Mouse (Mus musculus) left cerebral cortex, adult 9 months (tissue): Measurements from ENCODE around the gene Pnpla3.

Source experiments
- DNase-seq, 2 experiments: peaks; one replicate each; pipeline ENCODE4 v3.0.0; 2022; ENCODE audit warnings: low spot score in 2 of 2

The Pnpla3 gene

DNA sequence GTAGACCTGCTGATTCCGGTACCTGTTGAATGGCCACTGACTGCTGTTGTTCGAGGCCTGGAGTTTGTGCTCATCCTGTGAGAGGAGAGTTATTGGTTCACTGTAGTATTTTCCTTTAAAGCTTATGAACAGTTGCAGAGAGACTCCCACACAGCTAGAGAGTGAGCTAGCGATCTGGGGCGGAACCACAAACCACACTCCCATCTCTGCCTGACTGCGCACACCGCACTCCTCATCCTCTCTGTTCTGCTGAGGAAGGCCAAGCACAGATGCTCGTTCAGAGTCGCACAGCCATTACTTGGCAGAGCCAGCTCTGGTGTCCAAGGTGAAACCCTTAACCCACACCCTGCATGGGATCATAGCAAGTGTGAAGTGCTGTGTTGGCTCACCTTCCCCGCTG is 11.1 kb downstream of the Pnpla3 start:
- DNase-seq: no peak

DNA sequence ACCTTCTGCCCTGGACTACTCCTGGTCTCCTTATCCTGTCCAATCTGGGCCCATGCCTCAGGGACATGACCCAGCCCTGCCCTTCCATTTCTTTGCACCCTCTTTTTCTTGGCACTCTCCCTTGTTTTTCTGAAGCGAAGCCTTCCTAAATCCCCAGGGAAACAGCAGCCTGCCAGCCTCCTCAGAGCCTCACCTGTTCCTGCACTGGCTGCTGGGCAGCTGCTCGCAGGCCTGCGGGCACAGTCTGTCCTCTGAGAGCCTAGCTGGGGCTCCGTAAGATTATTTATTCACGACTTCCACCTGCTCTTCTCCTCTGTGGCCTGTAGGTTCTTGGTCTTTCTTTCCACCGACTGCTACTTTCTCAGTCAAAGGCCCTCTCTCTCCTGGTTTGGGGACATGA is 14.4 kb downstream of the Pnpla3 start:
- DNase-seq: no peak

DNA sequence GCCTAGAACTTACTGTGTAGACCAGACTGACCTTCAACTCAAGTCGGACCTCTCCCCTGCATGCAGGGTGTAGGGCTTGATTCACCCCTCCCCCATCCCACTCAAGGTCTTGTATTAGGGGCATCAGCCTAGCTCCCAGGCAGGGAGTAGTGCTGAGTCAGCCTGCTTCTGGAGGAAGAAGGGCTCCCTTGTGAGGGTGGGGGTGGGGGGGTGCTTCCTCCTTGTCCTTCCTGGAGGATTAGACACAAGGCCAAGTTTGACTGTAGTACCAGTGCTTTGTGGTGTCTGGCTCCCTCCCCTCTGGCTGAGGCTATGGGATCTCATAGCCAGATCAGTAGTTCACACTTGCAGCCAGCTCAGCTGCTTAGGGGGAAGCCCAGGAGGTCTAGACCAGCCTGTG is 16.3 kb downstream of the Pnpla3 start:
- DNase-seq: no peak

DNA sequence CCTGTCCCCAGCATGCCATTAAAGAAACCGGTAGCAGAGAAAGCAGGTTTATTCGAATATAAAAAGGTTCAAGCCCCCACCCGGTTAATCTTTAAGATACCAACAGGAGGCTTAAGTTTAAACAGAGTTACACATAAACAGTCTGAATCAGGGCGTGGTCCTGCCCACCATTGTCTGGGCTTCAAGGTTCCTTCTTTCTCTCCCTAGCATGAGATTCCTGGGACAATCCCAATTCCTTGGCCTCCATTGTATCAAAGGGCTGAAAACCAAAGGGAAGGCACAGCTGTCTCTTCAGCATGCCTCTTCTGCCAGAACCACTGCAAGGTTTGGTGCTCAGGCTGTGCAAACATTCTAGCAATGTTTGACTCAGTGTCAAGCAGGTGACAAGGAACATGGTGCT is 18.6 kb downstream of the Pnpla3 start:
- no peak for DNase-seq

DNA sequence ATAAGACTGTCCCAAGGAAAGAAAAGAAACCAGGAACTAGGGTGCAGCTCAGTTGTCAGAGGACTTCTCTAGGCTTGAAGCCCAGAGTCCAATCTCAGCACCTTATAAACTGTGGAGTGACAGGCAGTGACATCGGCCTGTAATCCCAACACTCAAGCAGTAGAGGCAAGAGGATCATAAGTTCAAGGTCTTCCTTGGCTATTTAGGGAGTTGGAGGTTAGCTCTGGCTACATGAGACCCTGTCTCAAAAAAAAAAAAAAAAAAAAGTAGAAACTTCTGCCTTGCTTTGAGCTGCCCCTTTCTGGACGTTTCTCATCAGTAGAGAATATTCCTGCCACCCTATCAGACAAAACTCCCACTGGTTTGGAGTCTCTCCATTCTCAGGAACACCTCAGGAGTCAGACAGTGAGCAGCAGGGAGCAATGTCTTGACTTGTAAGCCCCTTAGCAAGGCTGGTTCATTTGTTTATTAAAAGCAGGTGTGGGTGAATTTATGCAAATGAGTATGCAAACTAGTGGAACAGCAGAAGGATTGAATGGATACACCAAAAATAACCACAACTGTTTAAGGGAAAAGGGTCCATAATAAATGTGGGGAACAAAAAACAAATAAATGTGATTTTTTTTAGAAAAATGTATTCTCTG is 21.4 kb downstream of the Pnpla3 start:
- DNase-seq: no peak

DNA sequence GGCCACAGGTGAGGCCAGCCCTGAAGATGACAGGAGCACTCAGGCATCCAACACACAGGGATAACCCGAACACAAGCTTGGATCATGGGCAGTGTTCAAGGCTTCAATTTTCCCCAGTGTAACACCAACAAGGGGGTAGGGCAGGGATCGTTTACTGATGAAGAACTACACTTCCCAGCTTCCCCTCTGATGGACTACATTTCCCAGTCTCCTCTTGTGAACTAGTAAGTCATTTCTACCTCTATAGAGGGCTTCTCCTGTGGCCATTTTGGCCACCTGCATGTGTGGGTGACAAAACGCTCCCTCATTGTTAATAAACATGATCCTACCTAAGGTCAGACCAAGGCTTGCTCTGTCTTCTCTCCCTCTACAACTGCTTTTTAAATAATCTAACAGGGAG is 22.2 kb downstream of the Pnpla3 start:
- no peak for DNase-seq

DNA sequence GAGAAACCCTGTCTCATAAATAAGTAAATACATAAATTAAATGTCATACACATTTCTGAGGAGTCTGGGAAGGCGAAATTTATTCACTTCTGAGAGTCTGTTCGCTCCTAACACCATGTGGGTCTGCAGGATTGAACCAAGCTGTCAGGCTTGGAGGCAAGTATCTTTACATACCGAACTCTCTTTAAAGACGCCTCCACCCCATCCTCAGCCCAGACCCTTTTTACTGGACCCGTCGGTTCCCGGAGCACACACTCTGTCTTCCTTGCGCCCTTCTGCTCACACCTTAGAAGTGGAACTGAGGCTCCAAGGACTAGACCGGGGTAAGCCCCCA is 24.1 kb downstream of the Pnpla3 start:
- DNase-seq: no peak

DNA sequence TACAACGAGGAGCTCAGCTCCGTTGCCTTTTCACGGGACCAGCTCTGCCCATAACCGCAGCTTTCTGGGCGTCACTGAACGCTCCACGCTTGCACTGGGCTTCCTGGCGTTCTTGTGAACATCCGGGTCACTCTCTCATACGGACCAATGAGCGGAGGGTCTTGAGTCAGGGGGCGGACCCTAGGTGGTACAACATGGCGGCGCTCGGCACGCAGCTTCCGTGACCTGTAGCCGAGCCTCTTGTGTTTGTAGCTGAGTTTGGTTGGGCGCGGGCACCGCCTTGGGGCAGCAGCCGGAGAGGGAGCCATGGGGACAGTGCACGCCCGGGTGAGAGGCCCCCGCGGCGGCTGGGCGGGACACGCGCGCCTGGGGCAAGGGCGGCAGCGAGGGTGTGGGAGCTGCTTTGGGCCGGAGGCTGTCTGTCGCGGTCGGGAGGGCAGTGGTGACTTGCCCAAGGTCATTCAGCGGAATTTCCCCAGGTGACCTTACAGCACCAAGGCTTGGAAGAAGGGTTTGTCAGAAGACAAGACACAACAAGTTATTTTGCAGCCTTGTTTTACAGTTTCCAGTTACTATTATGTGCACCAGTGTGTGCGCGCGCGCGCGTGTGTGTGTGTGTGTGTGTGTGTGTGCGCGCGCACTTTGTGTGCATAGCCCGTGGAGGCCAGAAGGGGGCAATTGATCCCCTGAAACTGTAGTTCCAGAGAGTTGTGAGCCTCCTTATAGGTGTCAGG is 24.6 kb downstream of the Pnpla3 start, which contains the start of gene Samm50:
Samm50 (plus strand) TSS at position 184 of the 734 bp plus-strand sequence.
- DNase-seq: peak; percentile 87 to 94

DNA sequence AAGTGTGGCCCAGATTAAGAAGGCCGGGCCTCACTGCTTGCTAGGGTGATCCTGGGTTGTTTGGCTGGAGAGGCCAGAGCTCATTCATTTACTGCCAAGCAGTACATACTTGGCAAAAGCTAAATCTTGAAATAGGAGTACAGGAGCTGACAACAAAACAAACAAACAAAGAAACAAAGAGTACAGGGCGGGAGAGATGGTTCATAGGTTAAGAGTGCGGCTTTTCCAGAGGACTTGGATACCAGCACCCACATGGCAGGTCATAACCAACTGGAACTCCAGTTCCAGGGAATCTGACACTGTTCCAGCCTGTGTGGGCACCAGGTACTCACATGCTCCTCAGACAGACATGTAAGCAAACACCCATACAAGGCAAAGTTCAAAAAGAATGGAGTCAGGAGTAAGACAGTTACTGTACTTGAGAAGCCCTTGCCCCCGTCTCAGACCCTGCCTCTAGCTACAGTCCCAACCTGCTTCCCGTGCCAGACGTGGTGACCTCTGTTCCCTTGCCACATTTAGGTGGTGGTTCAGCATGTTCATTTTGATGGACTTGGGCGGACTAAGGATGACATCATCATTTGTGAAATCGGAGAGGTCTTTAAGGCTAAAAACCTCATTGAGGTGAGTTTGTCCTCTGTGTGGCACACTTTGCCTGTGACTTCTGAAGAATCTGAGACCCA is 29.0 kb downstream of the Pnpla3 start:
- DNase-seq: no peak

DNA sequence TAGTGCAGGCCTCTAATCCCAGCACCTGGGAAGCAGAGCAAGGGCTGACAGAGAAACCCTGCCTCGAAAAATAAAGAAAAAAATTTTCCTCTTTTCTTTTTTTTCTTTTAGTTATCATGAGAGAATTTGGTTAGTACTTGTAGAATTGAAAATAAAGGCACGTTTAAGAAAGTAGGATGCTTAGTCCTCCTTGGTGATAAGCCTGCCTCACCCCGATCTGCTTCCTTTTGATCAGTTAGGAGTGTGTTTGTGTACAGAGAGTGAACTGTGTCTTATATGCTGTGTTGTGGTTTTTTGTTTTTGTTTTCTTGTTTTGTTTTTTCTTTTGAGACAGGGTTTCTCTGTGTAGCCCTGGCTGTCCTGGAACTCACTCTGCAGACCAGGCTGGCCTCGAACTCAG is 39.7 kb downstream of the Pnpla3 start:
- no peak for DNase-seq

DNA sequence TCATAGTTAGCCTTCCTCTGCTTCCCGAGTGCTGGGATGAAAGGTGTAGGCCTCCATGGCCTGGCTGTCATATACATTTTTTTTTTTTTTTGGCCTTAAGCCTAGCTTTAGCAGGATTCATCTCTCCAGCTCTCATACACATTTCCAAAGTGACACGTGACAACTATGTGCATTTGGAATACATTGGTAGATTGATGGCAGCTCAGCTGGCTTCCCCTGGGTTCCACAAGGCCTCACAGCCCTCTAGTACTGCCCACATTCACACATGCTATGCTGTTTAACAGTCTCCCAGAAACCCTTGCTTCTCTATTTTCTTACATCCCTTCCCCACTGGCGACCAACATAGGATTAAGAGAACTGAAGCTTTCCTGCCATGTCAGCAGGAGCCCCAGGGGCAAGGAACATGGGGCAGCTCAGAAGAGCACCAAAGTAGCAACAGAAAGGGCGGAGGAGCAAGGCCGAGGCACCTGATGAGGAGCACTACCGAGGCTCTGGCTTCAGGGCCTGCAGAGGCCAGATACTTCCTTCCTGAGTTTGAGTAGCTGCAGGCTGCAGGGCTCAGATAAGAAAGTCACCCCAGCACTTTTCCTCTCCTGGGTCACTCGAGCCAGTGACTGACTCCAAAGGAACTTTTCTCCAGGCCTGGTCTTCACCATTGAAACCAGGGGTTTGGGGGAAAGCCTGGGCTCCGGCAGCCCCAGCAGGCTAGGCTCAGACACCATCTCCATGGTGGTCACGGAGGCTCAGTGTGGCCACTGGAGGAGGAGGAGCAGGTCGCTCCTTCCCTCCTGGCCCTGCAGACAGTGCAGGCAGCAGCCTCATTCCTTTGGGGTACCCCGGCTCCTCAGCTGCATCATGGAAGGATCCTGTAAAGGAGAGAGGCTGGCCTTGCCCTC is 42.1 kb downstream of the Pnpla3 start:
- no peak for DNase-seq

DNA sequence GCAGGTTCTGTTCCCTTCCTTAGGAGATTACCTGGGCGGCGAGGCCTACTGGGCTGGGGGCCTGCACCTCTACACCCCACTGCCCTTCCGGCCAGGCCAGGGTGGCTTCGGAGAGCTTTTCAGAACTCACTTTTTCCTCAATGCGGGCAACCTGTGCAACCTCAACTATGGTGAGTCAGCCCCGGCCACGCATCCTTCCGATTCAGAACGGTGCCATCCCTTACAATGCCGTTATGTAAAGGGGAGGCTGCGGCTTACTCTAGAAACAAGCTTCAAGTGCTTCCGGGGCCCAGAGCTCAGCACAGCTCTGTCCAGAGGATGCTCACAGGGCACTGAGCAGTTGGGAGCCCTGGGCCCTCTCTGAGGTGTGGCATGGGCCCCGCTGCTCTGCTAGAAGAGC is 42.8 kb downstream of the Pnpla3 start:
- DNase-seq: no peak

DNA sequence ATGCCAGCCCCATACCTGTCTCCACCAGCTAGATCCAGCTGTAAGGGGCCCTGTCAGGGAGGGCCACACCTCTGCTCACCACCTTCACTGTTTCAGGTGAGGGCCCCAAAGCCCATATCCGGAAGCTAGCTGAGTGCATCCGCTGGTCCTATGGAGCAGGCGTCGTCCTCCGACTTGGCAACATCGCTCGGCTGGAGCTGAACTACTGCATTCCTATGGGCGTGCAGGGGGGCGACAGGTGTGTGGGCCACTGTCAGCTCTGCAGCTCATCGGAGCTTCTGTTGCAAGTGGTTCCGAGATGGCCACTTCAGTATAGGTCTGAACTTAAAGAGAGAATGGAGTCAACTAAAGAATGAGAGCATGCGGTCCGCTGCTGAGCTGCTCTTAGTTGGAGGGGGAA is 43.3 kb downstream of the Pnpla3 start:
- no peak for DNase-seq

DNA sequence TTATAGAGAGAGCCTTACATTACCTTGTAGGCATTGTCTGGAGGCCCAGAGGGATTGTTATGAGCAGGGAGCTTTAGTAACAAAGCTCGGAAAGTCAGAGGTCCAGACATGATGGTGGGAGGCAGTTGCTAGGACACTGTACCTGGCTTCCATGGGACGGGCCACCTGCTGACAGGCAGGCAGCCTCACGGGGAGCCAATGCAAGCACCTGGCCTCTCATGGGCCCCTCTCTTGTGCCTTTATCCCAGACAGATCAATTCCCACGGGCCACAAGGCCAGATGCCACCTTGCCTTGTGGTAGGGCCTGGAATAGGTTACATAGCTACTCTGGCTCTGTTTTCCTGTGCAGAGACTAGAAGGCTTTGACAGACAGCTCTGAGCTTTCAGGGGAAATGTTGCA is 43.9 kb downstream of the Pnpla3 start:
- DNase-seq: no peak

DNA sequence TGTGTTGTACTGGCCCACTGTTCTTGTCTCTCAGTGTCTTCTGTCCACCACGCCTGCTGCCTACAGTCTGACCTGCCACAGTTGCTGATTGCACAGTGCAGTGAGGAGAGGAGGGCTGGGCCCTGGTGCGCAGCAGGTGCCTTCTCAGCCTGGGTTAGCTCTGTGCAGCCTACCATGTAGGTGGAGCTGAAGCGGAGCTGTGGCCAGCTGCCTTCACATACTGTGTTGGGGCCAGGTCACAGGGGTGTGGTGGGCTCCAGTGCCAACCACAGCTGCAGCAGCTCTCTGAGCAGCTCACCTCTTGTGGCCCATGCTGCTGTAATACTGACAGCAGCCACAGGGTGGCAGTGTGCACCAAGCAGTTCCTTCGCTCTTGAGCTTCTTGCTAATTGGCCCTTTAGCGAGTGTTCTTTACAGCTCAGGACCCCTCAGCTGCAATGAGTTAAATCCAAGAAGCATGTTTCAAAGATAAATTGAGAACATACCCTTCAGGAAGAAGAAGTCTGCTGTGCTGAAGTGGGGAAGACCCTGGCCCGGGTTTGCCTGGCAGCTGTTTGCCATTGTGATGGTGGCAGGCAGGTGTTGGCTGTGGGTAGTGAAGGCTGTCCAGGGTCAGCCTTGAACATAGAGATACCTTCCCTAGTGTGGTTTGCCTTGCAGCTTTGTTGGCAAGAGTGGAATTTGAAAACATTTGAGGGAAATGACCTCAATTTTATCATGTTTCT is 44.6 kb downstream of the Pnpla3 start:
- DNase-seq: peak in 1 of 2 experiments; percentile 90

DNA sequence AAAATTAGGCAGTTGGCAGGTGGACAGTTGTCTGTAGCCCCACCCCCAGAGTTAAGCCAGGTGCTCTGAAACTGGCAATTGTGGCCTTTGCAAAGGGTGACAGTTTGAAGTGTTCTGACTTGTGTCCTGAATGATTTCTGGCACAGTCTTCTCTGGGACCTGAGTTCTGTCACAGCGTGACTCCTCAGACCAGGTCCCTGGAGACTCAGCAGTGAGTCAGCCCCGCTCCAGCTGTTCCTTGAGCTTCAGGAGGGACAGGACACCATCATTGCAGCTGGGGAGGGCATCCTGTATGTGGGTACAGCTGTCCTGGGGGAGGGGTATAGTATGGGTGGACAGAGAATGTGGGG is 45.1 kb downstream of the Pnpla3 start:
- DNase-seq: no peak

DNA sequence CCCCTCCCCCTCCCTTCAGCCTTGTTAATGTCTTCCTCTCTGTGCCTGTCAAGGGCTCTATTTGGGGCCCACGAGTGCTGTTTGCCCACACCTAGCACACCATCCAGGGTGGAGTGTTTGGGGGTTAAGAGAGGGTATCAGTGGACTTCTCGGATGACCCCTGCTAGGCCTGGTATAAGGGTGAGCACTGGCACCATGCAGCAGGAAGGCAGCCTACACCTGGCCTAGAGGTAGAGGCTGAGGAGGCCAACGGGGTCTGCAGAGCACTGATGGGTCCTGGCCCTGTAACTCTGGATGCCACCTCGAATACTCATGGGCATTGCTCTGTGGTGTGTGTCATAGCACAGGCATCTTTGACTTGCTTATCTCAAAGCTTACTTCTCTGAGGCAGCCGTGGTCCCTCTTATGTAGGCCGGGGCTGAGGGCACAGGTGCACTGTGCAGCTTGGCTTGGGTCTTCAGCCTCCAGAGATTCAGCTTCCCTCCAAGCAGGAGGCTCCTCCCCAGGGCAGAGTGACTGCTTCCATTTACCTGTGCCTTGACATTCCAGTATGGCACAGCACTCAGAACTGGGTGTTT is 45.6 kb downstream of the Pnpla3 start:
- no peak for DNase-seq

DNA sequence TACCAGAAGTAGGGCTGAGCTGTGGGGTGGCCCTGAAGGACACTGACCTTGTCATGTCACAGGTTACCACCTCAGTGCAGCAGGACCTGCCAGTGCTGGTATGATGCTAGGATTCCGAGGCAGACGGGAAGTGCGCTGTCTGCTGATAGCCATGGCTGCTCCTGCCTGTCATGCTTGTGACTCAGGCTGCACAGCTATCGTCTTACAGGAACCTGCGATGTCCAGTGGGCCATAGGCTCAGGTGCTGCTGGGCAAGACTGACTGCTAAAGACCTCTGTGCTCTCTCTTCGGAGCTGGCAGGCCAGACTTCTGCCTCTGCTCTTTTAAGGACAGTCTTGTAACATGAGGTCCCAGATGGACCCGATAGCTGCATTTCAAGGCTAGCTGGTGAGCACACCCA is 46.8 kb downstream of the Pnpla3 start:
- no peak for DNase-seq

DNA sequence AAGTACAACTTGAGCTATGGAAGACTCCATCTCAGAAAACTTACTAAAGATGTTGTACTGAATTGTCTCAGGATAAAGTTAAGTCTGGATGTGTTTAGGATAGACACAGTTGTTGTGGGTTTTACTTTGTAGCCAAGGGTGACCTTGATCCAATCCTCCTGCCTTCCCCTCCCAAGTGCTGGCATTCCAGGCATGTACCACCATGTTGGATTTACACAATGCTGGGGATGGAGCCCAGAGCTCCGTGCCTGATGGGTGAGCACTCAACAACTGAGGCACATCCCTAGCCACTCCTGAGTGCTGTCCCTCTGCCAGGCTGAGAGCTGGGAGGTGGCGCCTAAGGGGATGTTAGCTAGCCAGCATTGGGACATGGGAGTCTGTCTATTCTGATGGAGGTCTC is 47.6 kb downstream of the Pnpla3 start:
- no peak for DNase-seq

DNA sequence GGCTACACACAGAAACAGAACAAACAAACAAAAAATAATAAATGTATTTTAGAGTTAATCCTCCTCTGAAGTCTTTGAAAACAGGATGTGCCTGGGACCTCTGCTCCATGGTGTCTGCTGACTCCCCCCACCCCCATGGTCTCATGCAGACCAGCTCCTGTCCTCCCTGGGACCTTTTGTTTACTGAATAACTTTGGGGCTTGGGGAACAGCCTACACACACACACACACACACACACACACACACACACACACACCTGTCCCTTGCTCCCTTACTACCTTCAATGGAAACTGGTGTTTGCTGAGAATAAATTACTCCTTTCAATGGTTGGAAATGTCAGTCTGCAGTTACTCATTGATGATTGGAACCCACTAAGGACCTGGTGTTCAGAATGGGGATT is 48.4 kb downstream of the Pnpla3 start:
- no peak for DNase-seq

DNA sequence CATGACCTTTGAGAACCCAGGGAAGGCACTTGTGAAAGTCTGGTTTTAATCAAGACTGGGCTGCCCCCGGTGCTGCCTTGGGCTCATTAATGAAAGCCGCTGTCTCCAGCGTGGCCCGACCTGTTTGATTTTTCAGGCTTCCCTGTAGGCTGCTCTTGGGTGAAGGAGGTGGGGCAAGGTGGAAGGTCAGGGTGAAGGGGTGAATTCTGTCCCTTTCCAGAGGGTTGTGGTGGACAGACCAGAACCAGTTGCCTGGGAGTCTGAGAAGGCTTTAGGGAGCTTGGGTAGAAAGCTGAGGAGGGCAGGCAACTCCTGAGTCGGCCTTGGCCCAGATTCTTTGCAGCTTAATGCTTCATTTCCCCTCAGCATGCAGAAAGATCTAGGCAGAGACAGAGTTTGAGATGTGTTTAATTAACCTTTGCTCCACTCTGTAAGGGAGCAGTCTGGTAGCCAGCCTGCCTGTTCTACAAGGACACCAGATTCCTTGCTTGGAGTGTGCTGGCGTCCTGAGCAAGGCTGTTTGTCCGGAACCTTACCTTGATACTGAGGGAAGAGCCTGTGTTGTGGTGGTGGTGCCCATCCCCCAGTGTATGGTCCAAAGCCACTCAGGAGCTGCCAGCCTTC is 48.9 kb downstream of the Pnpla3 start:
- DNase-seq: no peak
